Mouse (Mus musculus) midbrain, postnatal 0 days (tissue): Measurements from ENCODE around the gene Wwc2. TPM values are rescaled to one million over a fixed set of nuclear protein-coding genes. Genes with fewer than 3 reads are reported as not detected.

Source experiments
- ATAC-seq: fragments of 200-750 bp; cut with Nextera tagmentation; 2 replicates; pipeline ENCODE4 v1.8.0; 2017; ENCODE audit warnings: moderate number of reproducible peaks, mild to moderate bottlenecking, moderate TSS enrichment, moderate library complexity; ENCODE audit not compliant: low FRiP score
- DNase-seq: peaks from one replicate; pipeline ENCODE4 v3.0.0-alpha.2; 2015; ENCODE audit warnings: low spot score
- H3K27ac ChIP-seq: fragments of 300-500 bp; sonication (generic); 2 replicates; pipeline ENCODE4 v1.5.1; 2014; ENCODE audit warnings: low read depth, mild to moderate bottlenecking, low read length, mixed read lengths
- H3K27me3 ChIP-seq: fragments of 300-500 bp; sonication (generic); 2 replicates; pipeline ENCODE4 v1.6.1; 2014; ENCODE audit warnings: low read length, control low read depth, mixed read lengths; ENCODE audit not compliant: insufficient read depth
- H3K36me3 ChIP-seq: fragments of 300-500 bp; sonication (generic); 2 replicates; pipeline ENCODE4 v1.6.1; 2014; ENCODE audit warnings: low read length, control low read depth, mixed read lengths; ENCODE audit not compliant: insufficient read depth
- H3K4me1 ChIP-seq: fragments of 300-500 bp; sonication (generic); 2 replicates; pipeline ENCODE4 v1.6.1; 2014; ENCODE audit warnings: mild to moderate bottlenecking, control low read depth, antibody characterized with exemption, low read length, mixed read lengths; ENCODE audit not compliant: insufficient read depth
- H3K4me2 ChIP-seq: fragments of 300-500 bp; sonication (generic); 2 replicates; pipeline ENCODE4 v1.6.1; 2014; ENCODE audit warnings: low read depth, mild to moderate bottlenecking, low read length, mixed read lengths; ENCODE audit not compliant: poor library complexity, severe bottlenecking
- H3K4me3 ChIP-seq: fragments of 300-500 bp; sonication (generic); 2 replicates; pipeline ENCODE4 v1.5.1; 2014; ENCODE audit warnings: low read depth, mild to moderate bottlenecking, low read length, moderate library complexity
- H3K9ac ChIP-seq: fragments of 300-500 bp; sonication (generic); replicated peaks from 2 replicates; pipeline ENCODE4 v1.6.1; 2014; ENCODE audit warnings: mild to moderate bottlenecking, low read length, moderate library complexity, mixed read lengths; ENCODE audit not compliant: poor library complexity, severe bottlenecking
- H3K9me3 ChIP-seq: fragments of 300-500 bp; sonication (generic); 2 replicates; pipeline ENCODE4 v1.6.1; 2016; ENCODE audit warnings: low read length, control low read depth
- CTCF ChIP-seq: IDR thresholded peaks from 2 replicates; pipeline ENCODE4 v1.5.1; 2016; ENCODE audit warnings: antibody characterized with exemption, mild to moderate bottlenecking
- WGBS: fragments of 180-500 bp; shearing (Covaris S2); extraction: QIAGEN DNeasy Blood & Tissue Kit; methylation state at CpG from one replicate; pipeline ENCODE4 v1.1.7; 2014; 5-methylcytosine and 5-hydroxymethylcytosine counted together
- polyA plus RNA-seq: library from polyadenylated mRNA; unstranded; fragments of >200 nt; fragmentation: Nextera tagmentation; extraction: Ambion mirVana; gene quantifications from 2 replicates; pipeline ENCODE4 v1.2.1, GENCODE M21; 2015
- total RNA-seq: library from RNA; depleted of rRNA; stranded (reverse); fragments of >200 nt; gene quantifications from 2 replicates; pipeline ENCODE4 v1.2.3, GENCODE M21; 2014

The Wwc2 gene
- total and polyA plus RNA-seq, 2 experiments from 2014 or later, result 4.5 to 9.6 TPM

- H3K36me3 ChIP-seq, result no peaks in the 10 kb centered on the region
- H3K9me3 ChIP-seq, result no peaks in the 10 kb centered on the region
- WGBS, result 59% methylated on average over 5 of the region's 5 CpGs
- no peak for ATAC-seq
- no peak overlapping the region for H3K4me3 ChIP-seq
- H3K9ac ChIP-seq, result no peak overlapping the region
- peak; percentile 47; the same call in 1 of the 2 replicates for TF ChIP-seq CTCF
- no peak overlapping the region for H3K27ac ChIP-seq
- H3K27me3 ChIP-seq, result no peaks in the 10 kb centered on the region
- H3K4me1 ChIP-seq, result no peaks in the 10 kb centered on the region
- peak; percentile 54 for DNase-seq
- no peak overlapping the region for H3K4me2 ChIP-seq
Measured at GRCm38 (mm10) chr8:47941028-47941427, 49.7 kb downstream of the Wwc2 start.

DNA sequence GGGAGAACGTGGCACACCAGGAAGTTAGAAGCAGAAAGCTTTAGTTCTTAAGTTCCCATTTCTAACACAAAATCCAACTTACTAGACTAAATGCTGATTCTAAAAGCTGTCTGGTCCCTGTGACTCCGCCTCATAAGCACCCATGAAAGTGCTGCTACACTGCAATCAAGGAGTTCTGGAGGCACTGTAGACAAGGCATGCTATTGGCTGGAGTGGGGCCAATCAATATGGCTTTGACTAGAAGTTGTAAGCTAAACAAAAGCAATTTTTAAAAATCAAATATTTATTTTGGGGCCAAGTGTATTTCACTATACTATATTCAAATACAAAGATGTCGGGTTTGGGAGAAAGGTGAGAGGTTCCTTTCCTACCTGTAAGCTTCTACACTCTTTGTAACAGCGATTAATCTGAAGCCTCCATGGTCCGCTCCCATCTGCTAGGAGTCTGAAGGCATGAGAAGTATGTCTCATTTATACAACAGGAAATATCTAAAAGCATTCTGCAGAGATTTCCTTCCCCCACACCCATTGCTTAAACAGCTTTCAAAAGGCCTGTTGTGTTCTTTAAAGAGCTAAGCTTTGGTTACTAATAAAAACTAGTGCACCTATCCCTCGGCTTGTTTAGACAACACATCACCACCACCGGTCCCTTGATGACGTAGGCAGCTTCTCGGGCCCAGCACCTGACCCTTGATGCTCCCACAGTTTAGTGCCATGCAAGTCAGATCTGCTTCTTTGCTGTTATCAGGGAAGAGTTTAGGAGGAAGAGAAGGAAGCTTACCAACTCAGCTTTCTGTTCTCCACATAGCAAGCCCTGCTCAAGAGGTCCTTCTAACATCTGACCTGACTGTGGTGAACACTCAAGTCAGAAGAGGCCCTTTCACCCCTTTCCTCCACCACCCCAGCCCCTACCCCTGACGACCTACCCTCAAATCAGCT lies 50.5 kb downstream of the Wwc2 start:
- H3K9ac ChIP-seq, result no peak overlapping the region
- DNase-seq (no peak), ATAC-seq (no peak)
- no peaks in the 10 kb centered on the region for H3K9me3 ChIP-seq
- H3K4me3 ChIP-seq, result no peak overlapping the region
- no peaks in the 10 kb centered on the region for H3K36me3 ChIP-seq
- H3K27me3 ChIP-seq, result no peaks in the 10 kb centered on the region
- H3K4me1 ChIP-seq, result no peaks in the 10 kb centered on the region
- no peak overlapping the region for H3K4me2 ChIP-seq
- H3K27ac ChIP-seq, result no peak overlapping the region
- WGBS, result 87% methylated on average over 10 of the region's 10 CpGs
- no peak for TF ChIP-seq CTCF

GRCm38 (mm10) chr8:47939217-47939616 lies 51.5 kb downstream of the Wwc2 start:
- TF ChIP-seq CTCF, result no peak
- DNase-seq (no peak), ATAC-seq (no peak)
- Histone ChIP-seq H3K4me3 (no peak overlapping the region), H3K9ac (no peak overlapping the region), H3K4me1 (no peaks in the 10 kb centered on the region), H3K9me3 (no peaks in the 10 kb centered on the region), H3K4me2 (no peak overlapping the region), H3K36me3 (no peaks in the 10 kb centered on the region), H3K27me3 (no peaks in the 10 kb centered on the region), H3K27ac (no peak overlapping the region)
- WGBS, result 81% methylated on average over 7 of the region's 7 CpGs

DNA sequence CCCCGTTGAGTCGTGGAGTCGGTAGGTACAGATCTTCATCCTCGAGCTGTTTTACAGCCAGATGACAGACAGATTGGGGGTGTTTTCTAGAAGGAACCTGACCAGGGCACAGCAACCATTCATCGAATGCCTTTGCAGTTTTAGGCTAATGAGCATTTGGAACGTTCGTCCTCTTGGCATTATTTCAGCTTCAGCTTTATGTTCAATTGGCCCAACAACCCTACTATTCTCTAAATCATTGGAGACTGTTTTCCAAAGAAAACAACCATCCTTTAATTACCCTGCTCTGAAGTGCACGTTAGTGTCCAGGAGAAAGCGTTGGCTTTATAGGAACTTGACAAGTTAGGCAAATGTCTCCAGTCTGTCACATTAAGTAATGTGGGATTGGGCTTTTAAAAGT lies 54.3 kb downstream of the Wwc2 start:
- H3K9me3 ChIP-seq, result no peaks in the 10 kb centered on the region
- H3K4me3 ChIP-seq, result no peak overlapping the region
- H3K9ac ChIP-seq, result no peak overlapping the region
- H3K27me3 ChIP-seq, result no peaks in the 10 kb centered on the region
- H3K36me3 ChIP-seq, result no peaks in the 10 kb centered on the region
- WGBS, result 60% methylated on average over 9 of the region's 9 CpGs
- no peaks in the 10 kb centered on the region for H3K4me1 ChIP-seq
- no peak overlapping the region for H3K27ac ChIP-seq
- TF ChIP-seq CTCF, result no peak
- ATAC-seq (no peak), DNase-seq (no peak)
- H3K4me2 ChIP-seq, result no peak overlapping the region

DNA sequence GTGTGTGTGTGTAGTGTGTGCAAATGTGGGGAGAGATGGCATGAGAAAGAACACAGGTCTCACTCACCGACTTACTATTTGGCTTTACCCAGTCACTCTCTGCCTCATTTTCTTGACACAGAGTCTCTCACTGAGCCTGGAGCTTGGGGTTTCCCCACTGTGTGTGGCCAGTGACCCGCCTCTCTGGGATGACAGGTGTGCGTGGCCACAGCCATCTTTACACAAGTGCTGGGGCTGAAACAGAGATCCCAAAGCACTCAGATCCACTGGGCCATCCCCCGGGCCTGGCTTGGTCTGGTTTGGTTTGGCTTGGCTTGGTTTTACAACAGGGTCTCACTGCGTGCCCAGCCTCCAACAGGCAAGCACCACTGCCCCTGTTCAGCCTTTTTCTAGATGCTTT lies 55.3 kb downstream of the Wwc2 start:
- Histone ChIP-seq H3K4me1 (no peaks in the 10 kb centered on the region), H3K4me2 (no peak overlapping the region), H3K4me3 (no peak overlapping the region), H3K27me3 (no peaks in the 10 kb centered on the region), H3K9ac (no peak overlapping the region), H3K9me3 (no peaks in the 10 kb centered on the region), H3K27ac (no peak overlapping the region), H3K36me3 (no peaks in the 10 kb centered on the region)
- DNase-seq (no peak), ATAC-seq (no peak)
- no peak for TF ChIP-seq CTCF
- WGBS, result 86% methylated on average over 5 of the region's 5 CpGs

DNA sequence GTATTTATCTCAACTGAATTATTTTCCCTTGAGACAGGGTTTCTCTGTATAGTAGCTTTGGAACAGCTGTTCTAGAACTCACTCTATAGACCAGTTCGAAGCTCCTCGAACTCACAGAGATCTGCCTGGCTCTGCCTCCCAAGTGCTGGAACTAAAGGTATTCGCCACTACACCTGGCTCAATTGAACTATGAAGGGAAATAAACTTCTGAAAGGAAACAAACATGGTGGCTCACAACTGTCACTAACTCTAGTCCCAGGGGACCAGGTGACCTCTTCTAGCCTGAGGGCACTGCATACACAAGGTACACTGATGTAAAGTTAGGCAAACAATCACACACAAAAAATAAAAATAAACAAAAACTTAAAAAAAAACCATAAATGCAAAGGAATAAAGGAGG lies 57.6 kb downstream of the Wwc2 start:
- Histone ChIP-seq H3K9ac (no peak overlapping the region), H3K27me3 (no peaks in the 10 kb centered on the region), H3K4me2 (no peak overlapping the region), H3K27ac (no peak overlapping the region), H3K4me3 (no peak overlapping the region), H3K9me3 (no peaks in the 10 kb centered on the region), H3K36me3 (no peaks in the 10 kb centered on the region), H3K4me1 (no peaks in the 10 kb centered on the region)
- DNase-seq, result no peak
- ATAC-seq, result no peak
- 97% methylated on average over 3 of the region's 3 CpGs for WGBS
- TF ChIP-seq CTCF, result no peak
